In genomic region chr5:53315829-53316228, GRCm38 (mm10) we compare ENCODE assay signal across 13 mouse cellular contexts. TPM values are rescaled to one million over a fixed set of nuclear protein-coding genes. Genes with fewer than 3 reads are reported as not detected.
DNase-seq lines count a peak whose midpoint lies in the region; ATAC-seq and TF ChIP-seq lines count a peak whose summit lies in the region.
"Had no signal": no experiment of that assay in that cellular context is flagged by ENCODE, and none has a peak within 500 bp of the region (broad histone marks: within the 10 kb centered on the region; RNA-seq: fewer than 3 reads in every experiment).

No protein-coding gene starts in this region.

- peak; percentile 3 for DNase-seq in thymus, postnatal 14 days
- no peak for DNase-seq in thymus, adult 2 months
- DNase-seq in NIH3T3 (ENCODE audit: low read depth), result peak; percentile 16
- DNase-seq in right cerebral cortex, postnatal 14 days, result no peak
- no peak for DNase-seq in frontal cortex, postnatal 36 days (ENCODE audit: low spot score in 2 of 2)
- DNase-seq: cerebellum, postnatal 25 days; kidney, adult 2 months; kidney, postnatal 4 days; layer of hippocampus, postnatal 36 days had no signal

- 64% methylated on average over 2 of the region's 2 CpGs for WGBS in intestine, postnatal 0 days
- 58% methylated on average over 2 of the region's 2 CpGs for WGBS in intestine, embryonic 15.5 days
- 66% methylated on average over 2 of the region's 2 CpGs for WGBS in thymus, adult 2 months

- no peak overlapping the region for H3K4me2 ChIP-seq in intestine, postnatal 0 days (replicated peaks; ENCODE audit: low read depth)
- no peak overlapping the region for H3K4me2 ChIP-seq in intestine, embryonic 15.5 days (replicated peaks)
- H3K4me2 ChIP-seq: hindbrain, embryonic 13.5 days; midbrain, embryonic 15.5 days had no signal

- H3K4me3 ChIP-seq in intestine, postnatal 0 days (ENCODE audit: low read depth, low read length), result no peak overlapping the region
- no peak overlapping the region for H3K4me3 ChIP-seq in intestine, embryonic 15.5 days (replicated peaks)
- H3K4me3 ChIP-seq in thymus, adult 2 months (ENCODE audit: control insufficient read depth, insufficient read depth, low read length), result no peak overlapping the region
- H3K4me3 ChIP-seq: hindbrain, embryonic 13.5 days; midbrain, embryonic 15.5 days had no signal

- no peak for TF ChIP-seq POLR2A in thymus, adult 2 months (IDR thresholded peaks at IDR 0.05; ENCODE audit: control insufficient read depth, extremely low read depth, insufficient read depth, low read length, poor library complexity)

- H3K9me3 ChIP-seq in intestine, postnatal 0 days (ENCODE audit: control insufficient read depth), result no peaks in the 10 kb centered on the region
- no peaks in the 10 kb centered on the region for H3K9me3 ChIP-seq in intestine, embryonic 15.5 days
- H3K9me3 ChIP-seq: hindbrain, embryonic 13.5 days; midbrain, embryonic 15.5 days had no signal

- H3K9ac ChIP-seq in intestine, postnatal 0 days (ENCODE audit: low read depth, low read length), result no peak overlapping the region
- H3K9ac ChIP-seq in intestine, embryonic 15.5 days, result no peak overlapping the region
- H3K9ac ChIP-seq: hindbrain, embryonic 13.5 days; midbrain, embryonic 15.5 days had no signal

- ATAC-seq in intestine, postnatal 0 days, result no peak
- no peak for ATAC-seq in intestine, embryonic 15.5 days
- ATAC-seq: midbrain, embryonic 15.5 days had no signal

- TF ChIP-seq CTCF in intestine, postnatal 0 days (IDR thresholded peaks at IDR 0.05; ENCODE audit: low read depth), result peak; percentile 40; the same call in 1 of the 2 replicates
- TF ChIP-seq CTCF in thymus, adult 2 months (IDR thresholded peaks at IDR 0.05; ENCODE audit: borderline replicate concordance, control insufficient read depth, extremely low read depth, insufficient read depth, low read length, poor library complexity), result no peak

- H3K27me3 ChIP-seq in intestine, postnatal 0 days (replicated peaks; ENCODE audit: control insufficient read depth, insufficient read depth, low read length), result no peaks in the 10 kb centered on the region
- H3K27me3 ChIP-seq in intestine, embryonic 15.5 days (replicated peaks), result no peaks in the 10 kb centered on the region
- no peaks in the 10 kb centered on the region for H3K27me3 ChIP-seq in thymus, adult 2 months (ENCODE audit: control insufficient read depth, insufficient read depth, low read length)
- H3K27me3 ChIP-seq: hindbrain, embryonic 13.5 days; midbrain, embryonic 15.5 days had no signal

- no peaks in the 10 kb centered on the region for H3K4me1 ChIP-seq in intestine, postnatal 0 days (replicated peaks; ENCODE audit: control insufficient read depth, insufficient read depth, low read length)
- no peaks in the 10 kb centered on the region for H3K4me1 ChIP-seq in intestine, embryonic 15.5 days (replicated peaks)
- no peaks in the 10 kb centered on the region for H3K4me1 ChIP-seq in thymus, adult 2 months (replicated peaks; ENCODE audit: control insufficient read depth, insufficient read depth, low read length)
- H3K4me1 ChIP-seq: hindbrain, embryonic 13.5 days; midbrain, embryonic 15.5 days had no signal

- no peaks in the 10 kb centered on the region for H3K36me3 ChIP-seq in intestine, postnatal 0 days (ENCODE audit: control insufficient read depth, insufficient read depth)
- H3K36me3 ChIP-seq in intestine, embryonic 15.5 days, result no peaks in the 10 kb centered on the region
- no peaks in the 10 kb centered on the region for H3K36me3 ChIP-seq in thymus, adult 2 months (ENCODE audit: control insufficient read depth, insufficient read depth, low read length)
- H3K36me3 ChIP-seq: hindbrain, embryonic 13.5 days; midbrain, embryonic 15.5 days had no signal

- H3K27ac ChIP-seq in intestine, postnatal 0 days (ENCODE audit: low read depth, low read length), result no peak overlapping the region
- no peak overlapping the region for H3K27ac ChIP-seq in intestine, embryonic 15.5 days
- H3K27ac ChIP-seq in thymus, adult 2 months (ENCODE audit: control insufficient read depth, insufficient read depth, low read length), result no peak overlapping the region
- H3K27ac ChIP-seq: hindbrain, embryonic 13.5 days; midbrain, embryonic 15.5 days had no signal

RNA-seq across cellular contexts. Expression of gene Smim20, which starts 48.9 kb away (rescaled TPM):
- polyA plus RNA-seq in intestine, postnatal 0 days (2015; fragmentation: Nextera tagmentation; extraction: Ambion mirVana), result 160 and 162 TPM in 2 replicates
- polyA plus RNA-seq in intestine, embryonic 15.5 days (2015; fragmentation: Nextera tagmentation; extraction: Ambion mirVana), result 98.8 and 117 TPM in 2 replicates
- 37.4 and 52.3 TPM in 2 replicates for polyA plus RNA-seq in thymus, adult 2 months (2012; rRNA removed)

Comparison
In these comparisons a context has a peak if more than half of its experiments do, and no peak if none do; other contexts are left out.
1. DNase-seq: peak in thymus, postnatal 14 days (single experiment) and NIH3T3 (single experiment); none in thymus, adult 2 months (single experiment), right cerebral cortex, postnatal 14 days (single experiment) and frontal cortex, postnatal 36 days (0 of 2).